ENCODE assay signal across 8 mouse cellular contexts in genomic region chr10:78575690-78576089, GRCm38 (mm10). TPM values are rescaled to one million over a fixed set of nuclear protein-coding genes. Genes with fewer than 3 reads are reported as not detected.
DNase-seq lines count a peak whose midpoint lies in the region; ATAC-seq and TF ChIP-seq lines count a peak whose summit lies in the region.
"Had no signal": no experiment of that assay in that cellular context is flagged by ENCODE, and none has a peak within 500 bp of the region (broad histone marks: within the 10 kb centered on the region; RNA-seq: fewer than 3 reads in every experiment).

No protein-coding gene starts in this region.

- in situ Hi-C loops in CH12.LX (cut with MboI; ENCODE audit: low pct_ligation_motif_present, low pct_unique_long_range_greater_than_20kb, low sequenced_read_pairs) = no loop called here

- H3K27me3 ChIP-seq in CH12.LX (replicated peaks) = peaks cover 17% of the 10 kb centered on the region
- no peaks in the 10 kb centered on the region for H3K27me3 ChIP-seq in embryonic facial prominence, embryonic 11.5 days (ENCODE audit: control insufficient read depth, insufficient read depth, low read length)
- no peaks in the 10 kb centered on the region for H3K27me3 ChIP-seq in hindbrain, embryonic 15.5 days

- dilution Hi-C loops in CH12.LX (cut with MboI; ENCODE audit: extremely low pct_ligation_motif_present, extremely low pct_unique_long_range_greater_than_20kb, low sequenced_read_pairs) = no loop called here

- peak overlapping the region in 2 of 3 experiments; percentile 74 to 89 for H3K4me3 ChIP-seq in CH12.LX (replicated peaks in 1 of 3; ENCODE audit: low read depth in 2 of 3, low read length in 2 of 3, poor library complexity in 1 of 3)
- H3K4me3 ChIP-seq in embryonic facial prominence, embryonic 11.5 days (ENCODE audit: low read depth, low read length) = peak overlapping the region; percentile 54
- H3K4me3 ChIP-seq in hindbrain, embryonic 15.5 days = peak overlapping the region; percentile 57; the same call in 1 of the 2 replicates

- peaks cover 8 to 18% of the 10 kb centered on the region in 2 experiments for H3K4me1 ChIP-seq in CH12.LX (ENCODE audit: control insufficient read depth in 1 of 2, insufficient read depth in 2 of 2)
- H3K4me1 ChIP-seq in embryonic facial prominence, embryonic 11.5 days (ENCODE audit: control insufficient read depth, insufficient read depth, low read length) = no peaks in the 10 kb centered on the region
- H3K4me1 ChIP-seq in hindbrain, embryonic 15.5 days (replicated peaks) = peaks cover 15% of the 10 kb centered on the region

- peaks cover 28 to 45% of the 10 kb centered on the region in 2 experiments for H3K36me3 ChIP-seq in CH12.LX (replicated peaks in 1 of 2; ENCODE audit: control insufficient read depth in 1 of 2, insufficient read depth in 1 of 2, low read length in 1 of 2)
- H3K36me3 ChIP-seq in embryonic facial prominence, embryonic 11.5 days (replicated peaks; ENCODE audit: control insufficient read depth, insufficient read depth, low read depth, low read length) = no peaks in the 10 kb centered on the region
- peaks cover 5% of the 10 kb centered on the region; the same call in 1 of the 2 replicates for H3K36me3 ChIP-seq in hindbrain, embryonic 15.5 days

- no peak for DNase-seq in CH12.LX (ENCODE audit: extremely low read depth)
- peak; percentile 92 for DNase-seq in MN1 (ENCODE audit: low spot score)
- DNase-seq in embryonic facial prominence, embryonic 11.5 days (ENCODE audit: low spot score) = no peak
- peak; percentile 44 to 52 for DNase-seq in layer of hippocampus, postnatal 10 days (ENCODE audit: low spot score in 2 of 2)
- no peak for DNase-seq in T-cell, adult 2 months (ENCODE audit: low spot score)

- no peak for TF ChIP-seq RAD21 in CH12.LX (IDR thresholded peaks at IDR 0.05; ENCODE audit: low read depth, low read length)

- H3K27ac ChIP-seq in CH12.LX (ENCODE audit: insufficient read depth, low read depth) = no peak overlapping the region
- no peak overlapping the region for H3K27ac ChIP-seq in embryonic facial prominence, embryonic 11.5 days (replicated peaks; ENCODE audit: low read depth, low read length)
- H3K27ac ChIP-seq in hindbrain, embryonic 15.5 days (replicated peaks) = peak overlapping the region; percentile 88; the same call in 1 of the 2 replicates

- H3K79me2 ChIP-seq in CH12.LX (replicated peaks; ENCODE audit: control insufficient read depth, extremely low read depth, insufficient read depth, poor library complexity, severe bottlenecking) = no peaks in the 10 kb centered on the region

- TF ChIP-seq POLR2A in CH12.LX (IDR thresholded peaks at IDR 0.05; ENCODE audit: low read depth, low read length) = no peak

- no peak for ATAC-seq in embryonic facial prominence, embryonic 11.5 days (replicated peaks; ENCODE audit: insufficient number of reproducible peaks, low FRiP score, low TSS enrichment, low read depth)
- no peak for ATAC-seq in hindbrain, embryonic 15.5 days (ENCODE audit: low FRiP score, low read depth)
- peak; percentile 31 for ATAC-seq in megakaryocyte-erythroid progenitor cell, adult 5-6 weeks (replicated peaks; ENCODE audit: low FRiP score, low TSS enrichment, poor library complexity, severe bottlenecking)

- TF ChIP-seq EP300 in CH12.LX (IDR thresholded peaks at IDR 0.05; ENCODE audit: low read length) = no peak

- peak overlapping the region; percentile 86; the same call in 1 of the 2 replicates for H3K4me2 ChIP-seq in CH12.LX (ENCODE audit: insufficient read depth, low read depth, poor library complexity, severe bottlenecking)
- no peak overlapping the region; the same call in 1 of the 2 replicates for H3K4me2 ChIP-seq in embryonic facial prominence, embryonic 11.5 days (ENCODE audit: low read depth, low read length)
- peak overlapping the region; percentile 65 for H3K4me2 ChIP-seq in hindbrain, embryonic 15.5 days

- no peak overlapping the region; the same call in 1 of the 2 replicates for H3K9ac ChIP-seq in CH12.LX (ENCODE audit: insufficient read depth, low read depth)
- H3K9ac ChIP-seq in embryonic facial prominence, embryonic 11.5 days (replicated peaks; ENCODE audit: low read length) = no peak overlapping the region
- H3K9ac ChIP-seq in hindbrain, embryonic 15.5 days = no peak overlapping the region

- 89% methylated on average over 2 of the region's 2 CpGs for WGBS in embryonic facial prominence, embryonic 11.5 days
- WGBS in hindbrain, embryonic 15.5 days = 48% methylated on average over 2 of the region's 2 CpGs

- H3K9me3 ChIP-seq in CH12.LX (replicated peaks; ENCODE audit: low read length) = no peaks in the 10 kb centered on the region
- H3K9me3 ChIP-seq in embryonic facial prominence, embryonic 11.5 days (replicated peaks; ENCODE audit: control insufficient read depth, low read length) = no peaks in the 10 kb centered on the region
- no peaks in the 10 kb centered on the region for H3K9me3 ChIP-seq in hindbrain, embryonic 15.5 days

- no peak for TF ChIP-seq CTCF in CH12.LX (conservative IDR thresholded peaks at IDR 0.05 in 1 of 2, IDR thresholded peaks at IDR 0.05 in 1 of 2; ENCODE audit: low read depth in 2 of 2, low read length in 2 of 2)

TF ChIP-seq in CH12.LX, 34 proteins besides CTCF, POLR2A, EP300 and RAD21:
- TF ChIP-seq USF2 (conservative IDR thresholded peaks at IDR 0.05; ENCODE audit: low read depth, low read length) (no peak), ZMIZ1 (IDR thresholded peaks at IDR 0.05; ENCODE audit: low read depth, low read length) (no peak), JUN (IDR thresholded peaks at IDR 0.05; ENCODE audit: insufficient read depth, low read depth, low read length) (no peak), TCF12 (IDR thresholded peaks at IDR 0.05; ENCODE audit: low read depth, low read length) (no peak), UBTF (IDR thresholded peaks at IDR 0.05; ENCODE audit: low read depth, low read length) (no peak), ELF1 (IDR thresholded peaks at IDR 0.05; ENCODE audit: low read depth, low read length) (no peak), ETS1 (conservative IDR thresholded peaks at IDR 0.05; ENCODE audit: low read depth, low read length) (no peak), E2F4 (IDR thresholded peaks at IDR 0.05; ENCODE audit: insufficient replicate concordance, low read depth, low read length) (no peak), ZKSCAN1 (IDR thresholded peaks at IDR 0.05; ENCODE audit: borderline replicate concordance, low read depth, low read length) (no peak), MAFK (IDR thresholded peaks at IDR 0.05; ENCODE audit: insufficient replicate concordance, low read length) (no peak), MYC (IDR thresholded peaks at IDR 0.05; ENCODE audit: low read depth, low read length) (no peak), MXI1 (IDR thresholded peaks at IDR 0.05; ENCODE audit: low read depth, low read length) (no peak)
TF ChIP-seq in CH12.LX: peak in this region for 0.

RNA-seq across cellular contexts. Expression of gene Ilvbl, which starts 1.5 kb away (rescaled TPM):
- total RNA-seq in CH12.LX (2012; rRNA removed) (18.2 and 21.2 TPM in 2 replicates), CH12.LX (2014; rRNA removed) (11.7 and 16.0 TPM in 2 replicates)
- polyA plus RNA-seq in CH12.LX (2012; ENCODE audit: insufficient read length, low read depth) = 20.4 and 20.5 TPM in 2 replicates
- polyA plus RNA-seq in embryonic facial prominence, embryonic 11.5 days (2014; fragmentation: Nextera tagmentation; extraction: Ambion mirVana) = 28.3 and 32.1 TPM in 2 replicates
- 65.0 and 69.9 TPM in 2 replicates for polyA plus RNA-seq in hindbrain, embryonic 15.5 days (2015; fragmentation: Nextera tagmentation; extraction: Ambion mirVana)
- total RNA-seq in layer of hippocampus, postnatal 10 days (2021) = 10 to 100 TPM; 19.7 to 21.6 TPM
- total RNA-seq in megakaryocyte-erythroid progenitor cell, adult 5-6 weeks (2014; fragmentation: Nextera tagmentation) = 64.4 and 85.5 TPM in 2 replicates
- 10.2 and 38.3 TPM in 2 replicates for total RNA-seq in megakaryocyte-erythroid progenitor cell, adult 5-6 weeks (2017)

RNA-seq across cellular contexts. Expression of gene Syde1, which starts 16.1 kb away (rescaled TPM):
- total RNA-seq in CH12.LX (2012; rRNA removed) (not detected in 2 replicates), CH12.LX (2014; rRNA removed) (not detected in 2 replicates)
- polyA plus RNA-seq in CH12.LX (2012; ENCODE audit: insufficient read length, low read depth) = not detected in 2 replicates
- 13.5 and 17.1 TPM in 2 replicates for polyA plus RNA-seq in embryonic facial prominence, embryonic 11.5 days (2014; fragmentation: Nextera tagmentation; extraction: Ambion mirVana)
- 3.1 and 4.2 TPM in 2 replicates for polyA plus RNA-seq in hindbrain, embryonic 15.5 days (2015; fragmentation: Nextera tagmentation; extraction: Ambion mirVana)
- 1 to 10 TPM; 4.8 to 6.2 TPM for total RNA-seq in layer of hippocampus, postnatal 10 days (2021)
- 0.32 TPM in 1 of 2 replicates, not detected in the other for total RNA-seq in megakaryocyte-erythroid progenitor cell, adult 5-6 weeks (2014; fragmentation: Nextera tagmentation)
- total RNA-seq in megakaryocyte-erythroid progenitor cell, adult 5-6 weeks (2017) = not detected in 2 replicates

RNA-seq across cellular contexts. Expression of gene Olfr1357, which starts 42.2 kb away (rescaled TPM):
- not detected in 2 replicates for total RNA-seq in CH12.LX (2012; rRNA removed)
- total RNA-seq in CH12.LX (2014; rRNA removed) = not detected in 2 replicates
- not detected in 2 replicates for polyA plus RNA-seq in CH12.LX (2012; ENCODE audit: insufficient read length, low read depth)
- not detected in 2 replicates for polyA plus RNA-seq in embryonic facial prominence, embryonic 11.5 days (2014; fragmentation: Nextera tagmentation; extraction: Ambion mirVana)
- polyA plus RNA-seq in hindbrain, embryonic 15.5 days (2015; fragmentation: Nextera tagmentation; extraction: Ambion mirVana) = not detected in 2 replicates
- not detected for total RNA-seq in layer of hippocampus, postnatal 10 days (2021)
- not detected in 2 replicates for total RNA-seq in megakaryocyte-erythroid progenitor cell, adult 5-6 weeks (2014; fragmentation: Nextera tagmentation)
- total RNA-seq in megakaryocyte-erythroid progenitor cell, adult 5-6 weeks (2017) = not detected in 2 replicates
- polyA plus RNA-seq: spleen, adult 2 months had no signal

RNA-seq across cellular contexts. Expression of gene Olfr1358, which starts 58.5 kb away (rescaled TPM):
- total RNA-seq in CH12.LX (2012; rRNA removed) (not detected in 2 replicates), CH12.LX (2014; rRNA removed) (not detected in 2 replicates)
- polyA plus RNA-seq in CH12.LX (2012; ENCODE audit: insufficient read length, low read depth) = not detected in 2 replicates
- not detected in 2 replicates for polyA plus RNA-seq in embryonic facial prominence, embryonic 11.5 days (2014; fragmentation: Nextera tagmentation; extraction: Ambion mirVana)
- polyA plus RNA-seq in hindbrain, embryonic 15.5 days (2015; fragmentation: Nextera tagmentation; extraction: Ambion mirVana) = not detected in 2 replicates
- not detected for total RNA-seq in layer of hippocampus, postnatal 10 days (2021)
- total RNA-seq in megakaryocyte-erythroid progenitor cell, adult 5-6 weeks (2014; fragmentation: Nextera tagmentation) = not detected in 2 replicates
- total RNA-seq in megakaryocyte-erythroid progenitor cell, adult 5-6 weeks (2017) = not detected in 2 replicates
- polyA plus RNA-seq: spleen, adult 2 months had no signal

Comparison
In these comparisons a context has a peak if more than half of its experiments do, and no peak if none do; other contexts are left out.
1. DNase-seq: peak in MN1 (single experiment) and layer of hippocampus, postnatal 10 days (2 of 2); none in CH12.LX (single experiment), embryonic facial prominence, embryonic 11.5 days (single experiment) and T-cell, adult 2 months (single experiment).
2. RNA of gene Syde1, which starts 16.1 kb away (total RNA-seq): 4.8 to 6.2 TPM in layer of hippocampus, postnatal 10 days; not detected in CH12.LX and 0.32 TPM in megakaryocyte-erythroid progenitor cell, adult 5-6 weeks; every median in the first group is over 4 times any median in the second.
3. Peak in every context shown above with its lines, with median percentiles within 50 percentile points of each other: H3K4me3 ChIP-seq.